Mouse (Mus musculus): ENCODE results near the gene Pigw.

DNA sequence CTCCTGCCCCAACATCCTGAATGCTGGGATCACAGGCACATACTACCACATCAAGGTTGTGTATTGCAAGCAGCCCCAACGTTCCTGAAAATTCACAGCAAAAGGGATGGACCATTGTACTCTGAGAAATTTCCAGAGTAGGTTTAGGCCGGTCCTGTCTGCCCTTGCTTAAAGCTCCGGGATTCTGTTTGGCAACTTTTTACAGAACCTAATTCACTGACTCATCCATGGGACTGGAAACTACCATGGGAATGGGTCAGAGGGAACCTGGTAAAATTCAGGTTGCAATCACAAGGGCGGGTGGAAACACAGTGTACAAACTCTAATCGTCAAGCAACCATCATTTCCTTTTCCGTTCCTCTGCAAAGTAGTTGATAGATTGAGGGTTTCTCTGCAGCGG is 39.9 kb upstream of the Pigw start:
- no peak for TF ChIP-seq CTCF (IDR thresholded peaks at IDR 0.05; ENCODE audit: low read depth)
- no peak for TF ChIP-seq EP300 (IDR thresholded peaks at IDR 0.05; ENCODE audit: low read depth)

Measured in liver, postnatal 0 days (tissue).